Mouse (Mus musculus) kidney, embryonic 14.5 days (tissue): ENCODE results near the gene Epha3. TPM values are rescaled to one million over a fixed set of nuclear protein-coding genes. Genes with fewer than 3 reads are reported as not detected.

Source experiments
- ATAC-seq: fragments of 200-750 bp; cut with Nextera tagmentation; 2 replicates; pipeline ENCODE4 v1.8.0; 2017; ENCODE audit warnings: moderate number of reproducible peaks, mild to moderate bottlenecking, moderate TSS enrichment, moderate library complexity; ENCODE audit not compliant: low FRiP score, low TSS enrichment
- H3K27ac ChIP-seq: fragments of 300-500 bp; sonication (generic); 2 replicates; pipeline ENCODE4 v1.5.1; 2014; ENCODE audit warnings: low read depth, mild to moderate bottlenecking, low read length, moderate library complexity, mixed read lengths
- H3K27me3 ChIP-seq: fragments of 300-500 bp; sonication (generic); 2 replicates; pipeline ENCODE4 v1.6.1; 2014; ENCODE audit warnings: mild to moderate bottlenecking, low read length; ENCODE audit not compliant: control insufficient read depth, insufficient read depth
- H3K36me3 ChIP-seq: fragments of 300-500 bp; sonication (generic); 2 replicates; pipeline ENCODE4 v1.6.1; 2014; ENCODE audit warnings: low read length, mixed read lengths; ENCODE audit not compliant: control insufficient read depth, insufficient read depth
- H3K4me1 ChIP-seq: fragments of 300-500 bp; sonication (generic); 2 replicates; pipeline ENCODE4 v1.6.1; 2014; ENCODE audit warnings: low read length, mixed read lengths; ENCODE audit not compliant: control insufficient read depth, insufficient read depth
- H3K4me2 ChIP-seq: fragments of 300-500 bp; sonication (generic); replicated peaks from 2 replicates; pipeline ENCODE4 v1.6.1; 2014; ENCODE audit warnings: low read depth, mild to moderate bottlenecking, low read length
- H3K4me3 ChIP-seq: fragments of 300-500 bp; sonication (generic); 2 replicates; pipeline ENCODE4 v1.5.1; 2014; ENCODE audit warnings: mild to moderate bottlenecking, low read length
- H3K9ac ChIP-seq: fragments of 300-500 bp; sonication (generic); 2 replicates; pipeline ENCODE4 v1.6.1; 2014; ENCODE audit warnings: low read depth, mild to moderate bottlenecking, low read length, moderate library complexity
- H3K9me3 ChIP-seq: fragments of 300-500 bp; sonication (generic); 2 replicates; pipeline ENCODE4 v1.6.1; 2016; ENCODE audit warnings: low read length; ENCODE audit not compliant: control insufficient read depth
- WGBS: fragments of 180-500 bp; shearing (Covaris S2); extraction: QIAGEN DNeasy Blood & Tissue Kit; methylation state at CpG from one replicate; pipeline ENCODE4 v1.1.7; 2014; 5-methylcytosine and 5-hydroxymethylcytosine counted together
- polyA plus RNA-seq: library from polyadenylated mRNA; unstranded; fragments of >200 nt; fragmentation: Nextera tagmentation; extraction: Ambion mirVana; gene quantifications from 2 replicates; pipeline ENCODE4 v1.2.1, GENCODE M21; 2014

Epha3 gene
- polyA plus RNA-seq, 1 experiment from 2014 or later, result 11.7 TPM

- no peaks in the 10 kb centered on the region for H3K27me3 ChIP-seq
- no peaks in the 10 kb centered on the region for H3K4me1 ChIP-seq
- no peaks in the 10 kb centered on the region for H3K36me3 ChIP-seq
- WGBS, result 76% methylated on average over 17 of the region's 17 CpGs
- no peak overlapping the region for H3K4me3 ChIP-seq
- H3K27ac ChIP-seq, result no peak overlapping the region
- H3K9me3 ChIP-seq, result no peaks in the 10 kb centered on the region
- H3K9ac ChIP-seq, result no peak overlapping the region
- no peak for ATAC-seq
- H3K4me2 ChIP-seq, result no peak overlapping the region
Measured at GRCm38 (mm10) chr16:63706912-63707868, 156.8 kb downstream of the Epha3 start.

- Histone ChIP-seq H3K9me3 (no peaks in the 10 kb centered on the region), H3K4me2 (no peak overlapping the region), H3K4me3 (no peak overlapping the region), H3K9ac (no peak overlapping the region), H3K4me1 (no peaks in the 10 kb centered on the region), H3K36me3 (no peaks in the 10 kb centered on the region), H3K27ac (no peak overlapping the region), H3K27me3 (no peaks in the 10 kb centered on the region)
- WGBS, result 61% methylated on average over 3 of the region's 3 CpGs
- ATAC-seq, result no peak
Measured at GRCm38 (mm10) chr16:63689371-63689770, 174.6 kb downstream of the Epha3 start.

- ATAC-seq, result no peak
- Histone ChIP-seq H3K9me3 (no peaks in the 10 kb centered on the region), H3K4me1 (no peaks in the 10 kb centered on the region), H3K27ac (no peak overlapping the region), H3K36me3 (no peaks in the 10 kb centered on the region), H3K4me2 (no peak overlapping the region), H3K27me3 (no peaks in the 10 kb centered on the region), H3K9ac (no peak overlapping the region), H3K4me3 (no peak overlapping the region)
- WGBS, result 82% methylated on average over 4 of the region's 4 CpGs
Measured at GRCm38 (mm10) chr16:63684211-63684610, 179.8 kb downstream of the Epha3 start.

DNA sequence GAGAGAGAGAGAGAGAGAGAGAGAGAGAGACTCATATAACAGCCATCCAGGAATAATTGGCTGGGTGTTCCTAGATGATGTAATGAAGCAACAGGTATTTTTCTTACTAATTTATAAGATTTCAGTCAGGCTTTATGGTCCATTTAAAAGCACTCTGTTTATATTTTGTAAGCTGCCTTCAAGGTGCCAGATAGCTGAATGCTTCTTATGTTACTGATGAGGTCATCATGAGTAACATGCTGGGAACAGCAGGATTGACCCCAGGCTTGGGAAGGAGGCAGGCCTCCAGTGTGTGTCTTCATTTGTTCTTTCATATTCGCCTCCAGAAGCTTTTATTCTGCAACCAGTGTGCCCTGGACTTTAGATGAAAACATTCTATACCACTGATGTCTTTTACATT lies 189.5 kb downstream of the Epha3 start:
- Histone ChIP-seq H3K36me3 (no peaks in the 10 kb centered on the region), H3K9ac (no peak overlapping the region), H3K27me3 (no peaks in the 10 kb centered on the region), H3K9me3 (no peaks in the 10 kb centered on the region), H3K4me2 (no peak overlapping the region), H3K4me1 (no peaks in the 10 kb centered on the region), H3K4me3 (no peak overlapping the region), H3K27ac (no peak overlapping the region)
- WGBS, result 44% methylated on average over 1 of the region's 1 CpGs
- ATAC-seq, result no peak

DNA sequence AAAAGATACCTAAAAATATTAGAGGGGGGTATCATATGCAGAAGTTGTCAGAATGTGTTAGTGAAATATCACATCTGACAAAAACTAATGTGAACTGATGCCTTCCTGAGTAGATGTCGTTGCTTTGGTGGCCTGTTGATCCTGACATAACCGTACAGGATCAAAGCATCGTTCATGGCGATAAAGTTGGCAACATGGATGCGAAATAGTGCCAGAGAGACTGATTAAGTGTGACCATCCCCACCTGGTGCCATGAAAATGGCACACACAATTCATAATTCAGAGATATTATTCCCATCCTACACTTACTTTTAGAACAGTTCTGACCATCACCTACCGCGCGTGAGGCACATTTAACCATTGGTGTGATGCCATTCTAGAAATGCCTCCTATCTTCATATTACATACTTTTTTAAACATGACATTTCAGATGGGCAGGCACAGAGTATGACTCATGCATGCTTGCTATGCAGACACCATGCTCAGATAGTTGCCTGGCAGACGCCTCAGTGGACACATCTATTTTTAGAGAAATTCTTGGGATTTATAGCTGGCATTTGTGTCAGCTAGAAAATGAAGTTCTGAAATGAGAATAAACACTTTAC lies 190.6 kb downstream of the Epha3 start:
- H3K36me3 ChIP-seq, result no peaks in the 10 kb centered on the region
- H3K4me2 ChIP-seq, result no peak overlapping the region
- H3K27me3 ChIP-seq, result no peaks in the 10 kb centered on the region
- WGBS, result 92% methylated on average over 9 of the region's 9 CpGs
- H3K4me1 ChIP-seq, result no peaks in the 10 kb centered on the region
- no peak overlapping the region for H3K4me3 ChIP-seq
- no peak overlapping the region for H3K27ac ChIP-seq
- no peak overlapping the region for H3K9ac ChIP-seq
- no peak for ATAC-seq
- no peaks in the 10 kb centered on the region for H3K9me3 ChIP-seq

GRCm38 (mm10) chr16:63665897-63666464 lies 198.0 kb downstream of the Epha3 start:
- Histone ChIP-seq H3K4me2 (no peak overlapping the region), H3K4me3 (no peak overlapping the region), H3K9ac (no peak overlapping the region), H3K9me3 (no peaks in the 10 kb centered on the region), H3K36me3 (no peaks in the 10 kb centered on the region), H3K27me3 (no peaks in the 10 kb centered on the region), H3K27ac (no peak overlapping the region), H3K4me1 (no peaks in the 10 kb centered on the region)
- ATAC-seq, result no peak
- WGBS, result 75% methylated on average over 3 of the region's 3 CpGs

GRCm38 (mm10) chr16:63658302-63658974 lies 205.5 kb downstream of the Epha3 start:
- no peak overlapping the region for H3K4me3 ChIP-seq
- no peaks in the 10 kb centered on the region for H3K4me1 ChIP-seq
- H3K36me3 ChIP-seq, result no peaks in the 10 kb centered on the region
- no peak overlapping the region for H3K4me2 ChIP-seq
- ATAC-seq, result peak; percentile 20
- no peaks in the 10 kb centered on the region for H3K27me3 ChIP-seq
- H3K27ac ChIP-seq, result no peak overlapping the region
- no peaks in the 10 kb centered on the region for H3K9me3 ChIP-seq
- WGBS, result 36% methylated on average over 4 of the region's 4 CpGs
- no peak overlapping the region for H3K9ac ChIP-seq

- Histone ChIP-seq H3K4me2 (no peak overlapping the region), H3K4me1 (no peaks in the 10 kb centered on the region), H3K9ac (no peak overlapping the region), H3K27ac (no peak overlapping the region), H3K27me3 (no peaks in the 10 kb centered on the region), H3K9me3 (no peaks in the 10 kb centered on the region), H3K4me3 (no peak overlapping the region), H3K36me3 (no peaks in the 10 kb centered on the region)
- 65% methylated on average over 2 of the region's 2 CpGs for WGBS
- ATAC-seq, result no peak
Measured at GRCm38 (mm10) chr16:63657743-63658142, 206.2 kb downstream of the Epha3 start.
